Mouse (Mus musculus): ENCODE data around the gene Snapc3.
"Not testable (repeated sequence)": the region's sequence is repeated elsewhere in the genome, so short reads cannot be mapped to it uniquely, and the experiment has no call there.

Gene Snapc3

GRCm38 (mm10) chr4:83417820-83418186, 279 bp downstream of the Snapc3 start:
- DNase-seq (ENCODE audit: low spot score in 2 of 2), result no peak

- no peak for DNase-seq (ENCODE audit: low spot score in 2 of 2)
Observed at GRCm38 (mm10) chr4:83418781-83419180, 1.3 kb downstream of the Snapc3 start.

GRCm38 (mm10) chr4:83423641-83424040, 6.1 kb downstream of the Snapc3 start:
- no peak for DNase-seq (ENCODE audit: low spot score in 2 of 2)

- no peak for DNase-seq (ENCODE audit: low spot score in 2 of 2)
Observed at GRCm38 (mm10) chr4:83425119-83425518, 7.6 kb downstream of the Snapc3 start.

GRCm38 (mm10) chr4:83427141-83427540, 9.6 kb downstream of the Snapc3 start:
- no peak for DNase-seq (ENCODE audit: low spot score in 2 of 2)

- no peak for DNase-seq (ENCODE audit: low spot score in 2 of 2)
Observed at GRCm38 (mm10) chr4:83427696-83428095, 10.2 kb downstream of the Snapc3 start.

GRCm38 (mm10) chr4:83428845-83429244, 11.3 kb downstream of the Snapc3 start:
- DNase-seq (ENCODE audit: low spot score in 2 of 2), result no peak

- DNase-seq (ENCODE audit: low spot score in 2 of 2), result no peak
Observed at GRCm38 (mm10) chr4:83431950-83432349, 14.4 kb downstream of the Snapc3 start.

GRCm38 (mm10) chr4:83432901-83433300, 15.4 kb downstream of the Snapc3 start:
- no peak for DNase-seq (ENCODE audit: low spot score in 2 of 2)

GRCm38 (mm10) chr4:83436375-83436774, 18.9 kb downstream of the Snapc3 start:
- no peak for DNase-seq (ENCODE audit: low spot score in 2 of 2)

- no peak for DNase-seq (ENCODE audit: low spot score in 2 of 2)
Observed at GRCm38 (mm10) chr4:83438116-83438515, 20.6 kb downstream of the Snapc3 start.

- DNase-seq (ENCODE audit: low spot score in 2 of 2), result no peak
Observed at GRCm38 (mm10) chr4:83439045-83439444, 21.5 kb downstream of the Snapc3 start.

GRCm38 (mm10) chr4:83441050-83441449, 23.5 kb downstream of the Snapc3 start:
- no peak for DNase-seq (ENCODE audit: low spot score in 2 of 2)

- DNase-seq (ENCODE audit: low spot score in 2 of 2), result no peak
Observed at GRCm38 (mm10) chr4:83450785-83451184, 33.3 kb downstream of the Snapc3 start.

- no peak for DNase-seq (ENCODE audit: low spot score in 2 of 2)
Observed at GRCm38 (mm10) chr4:83460106-83460505, 42.6 kb downstream of the Snapc3 start.

GRCm38 (mm10) chr4:83464827-83465226, 47.3 kb downstream of the Snapc3 start:
- no peak for DNase-seq (ENCODE audit: low spot score in 2 of 2)

- DNase-seq (ENCODE audit: low spot score in 2 of 2), result no peak
Observed at GRCm38 (mm10) chr4:83467615-83468014, 50.1 kb downstream of the Snapc3 start.

GRCm38 (mm10) chr4:83468208-83468607, 50.7 kb downstream of the Snapc3 start:
- no peak for DNase-seq (ENCODE audit: low spot score in 2 of 2)

- no peak for DNase-seq (ENCODE audit: low spot score in 2 of 2)
Observed at GRCm38 (mm10) chr4:83485250-83485649, 67.7 kb downstream of the Snapc3 start.

- peak; percentile 90 for DNase-seq (ENCODE audit: low spot score in 2 of 2)
Observed at GRCm38 (mm10) chr4:83485735-83486116, 68.2 kb downstream of the Snapc3 start.

GRCm38 (mm10) chr4:83486117-83486901, 68.8 kb downstream of the Snapc3 start, which contains the start of gene Psip1:
TSS of gene Psip1 (minus strand) at chr4:83486459.
- DNase-seq (ENCODE audit: low spot score in 2 of 2), result peak; percentile 92 to 95

GRCm38 (mm10) chr4:83489121-83489520, 71.6 kb downstream of the Snapc3 start:
- DNase-seq (ENCODE audit: low spot score in 2 of 2), result no peak

- DNase-seq (ENCODE audit: low spot score in 2 of 2), result no peak
Observed at GRCm38 (mm10) chr4:83493112-83493511, 75.6 kb downstream of the Snapc3 start.

- not testable (repeated sequence) for DNase-seq (ENCODE audit: low spot score in 2 of 2)
Observed at GRCm38 (mm10) chr4:83497013-83497412, 79.5 kb downstream of the Snapc3 start.
